In the genomic region with DNA sequence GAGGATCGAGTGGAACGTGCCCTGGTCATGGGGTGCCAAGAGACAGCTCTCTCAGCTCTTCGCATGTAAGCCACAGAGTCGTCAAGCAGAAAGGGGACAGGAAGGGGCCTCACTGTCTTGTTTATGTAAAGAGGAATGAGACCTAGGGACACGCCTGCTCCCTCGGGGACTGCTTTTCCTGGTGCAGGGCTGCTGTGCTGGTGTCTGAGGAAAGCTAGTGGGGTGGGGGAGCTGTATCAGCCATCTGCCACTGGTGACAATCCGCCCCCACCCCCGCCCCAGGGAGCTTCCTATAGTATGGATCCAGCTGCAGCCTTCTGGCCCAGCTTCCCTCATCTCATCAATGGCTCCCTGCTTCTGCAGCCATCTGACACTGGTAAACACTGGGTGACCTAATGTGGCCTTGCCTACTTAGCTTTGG, we compare ENCODE assay signal across 9 mouse cellular contexts. TPM values are rescaled to one million over a fixed set of nuclear protein-coding genes. Genes with fewer than 3 reads are reported as not detected.
A peak's percentile ranks its signal among the peaks of the same experiment; 100 is the strongest.
DNase-seq lines count a peak whose midpoint lies in the region; ATAC-seq lines count a peak whose summit lies in the region.
"Had no signal": no experiment of that assay in that cellular context is flagged by ENCODE, and none has a peak within 500 bp of the region (broad histone marks: within the 10 kb centered on the region; RNA-seq: fewer than 3 reads in every experiment).

No protein-coding gene starts in this region.

- peak; percentile 44; the same call in 1 of the 2 replicates for ATAC-seq in frontal cortex, adult (ENCODE audit: low TSS enrichment)
- ATAC-seq: liver, postnatal 0 days had no signal

- DNase-seq in frontal cortex, adult 2 months (ENCODE audit: extremely low spot score in 1 of 2, low spot score in 1 of 2), result no peak
- peak; percentile 9 for DNase-seq in thymus, postnatal 0 days (ENCODE audit: low spot score)
- DNase-seq in thymus, postnatal 10 days (ENCODE audit: low spot score in 2 of 2), result no peak
- peak; percentile 16 to 30 for DNase-seq in kidney, postnatal 4 days
- DNase-seq in spleen, postnatal 10 days (ENCODE audit: low spot score in 2 of 2), result no peak
- no peak for DNase-seq in layer of hippocampus, adult 11-12 months (ENCODE audit: low spot score)
- DNase-seq in B cell, adult 2 months, result no peak
- DNase-seq: liver, postnatal 0 days had no signal

RNA-seq across cellular contexts. Expression of gene Cfap46, which starts 47.7 kb away (rescaled TPM):
- 2.8 and 3.3 TPM in 2 replicates for polyA plus RNA-seq in frontal cortex, adult 2 months (2012; rRNA removed)
- polyA plus RNA-seq in thymus, postnatal 0 days (2015; fragmentation: Nextera tagmentation; extraction: Ambion mirVana), result 0.33 and 0.44 TPM in 2 replicates
- polyA plus RNA-seq: liver, postnatal 0 days had no signal

Comparison
In these comparisons a context has a peak if more than half of its experiments do, and no peak if none do; other contexts are left out.
1. DNase-seq: peak in thymus, postnatal 0 days (single experiment) and kidney, postnatal 4 days (2 of 2); none in frontal cortex, adult 2 months (0 of 2), thymus, postnatal 10 days (0 of 2), spleen, postnatal 10 days (0 of 2), layer of hippocampus, adult 11-12 months (single experiment) and B cell, adult 2 months (0 of 2).